Mouse (Mus musculus): Measurements from ENCODE around the gene Dio1.

DNA sequence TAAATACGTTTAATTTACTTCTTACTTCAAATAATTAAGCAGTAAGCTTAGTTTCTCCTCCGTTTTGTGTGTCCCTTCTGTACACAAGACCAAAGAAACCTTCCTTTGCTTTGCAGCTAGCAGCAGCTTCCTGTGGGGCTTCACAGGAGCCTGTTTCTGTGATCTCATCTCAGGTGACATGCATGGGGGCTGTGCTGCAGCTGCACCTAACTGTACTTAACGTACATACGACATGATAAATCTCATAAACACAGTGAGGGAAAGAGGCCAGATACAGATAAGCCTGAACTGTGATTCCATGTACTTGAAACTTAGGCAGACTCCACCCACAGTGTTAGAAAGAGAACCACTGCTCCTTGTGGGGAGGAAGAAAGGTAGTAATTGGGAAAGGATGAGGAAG lies 47.0 kb downstream of the Dio1 start:
- TF ChIP-seq GATA1 (IDR thresholded peaks at IDR 0.05; ENCODE audit: low read length) (no peak), TAL1 (IDR thresholded peaks at IDR 0.05; ENCODE audit: low read length) (no peak)
